Mouse (Mus musculus) spleen, embryonic (tissue): ENCODE data around the gene Nosip.
"Not testable (repeated sequence)": the region's sequence is repeated elsewhere in the genome, so short reads cannot be mapped to it uniquely, and the experiment has no call there.

ENCODE experiments used
- CTCF ChIA-PET: fragments of 350-600 bp; sonication (Branson Sonifier 250); formaldehyde crosslinking; loops from one replicate; lab custom pipeline; 2022; lab: Charles Lee

Gene Nosip

DNA sequence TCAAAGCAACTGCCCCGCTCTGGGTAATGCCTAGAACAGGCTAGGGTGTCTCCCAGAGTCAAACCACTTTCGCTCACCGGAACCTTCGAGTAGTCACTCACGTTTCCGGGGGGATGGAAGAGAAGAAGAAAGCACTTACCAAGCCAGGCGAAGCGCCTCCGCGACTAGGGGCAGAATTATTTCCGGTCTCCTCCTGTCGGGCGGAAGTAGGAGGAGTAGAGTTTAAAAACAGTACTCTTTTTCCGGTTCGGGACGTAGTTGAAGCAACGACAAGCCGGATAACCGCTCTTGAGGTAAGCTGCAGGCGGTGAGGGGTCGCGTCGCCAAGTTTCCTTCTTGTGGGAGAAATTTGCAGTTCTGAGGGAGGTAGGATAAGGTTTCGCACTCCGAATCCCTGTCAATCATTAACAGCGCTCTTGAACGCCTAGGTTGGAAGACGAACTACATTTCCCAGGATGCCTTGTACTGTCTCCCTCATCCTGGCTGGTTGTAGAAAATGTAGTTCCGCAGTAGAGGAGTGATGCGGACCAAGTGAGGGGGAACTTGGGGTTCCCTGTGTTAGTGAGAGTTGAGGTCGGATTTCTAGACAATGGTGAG is at the start of gene Nosip, which contains the start of gene Prrg2:
TSS of gene Nosip (plus strand) at position 191 of the 597 bp plus-strand sequence.
TSS of gene Prrg2 (minus strand) at position 439 of the 597 bp plus-strand sequence.
- CTCF ChIA-PET = no interaction called here

DNA sequence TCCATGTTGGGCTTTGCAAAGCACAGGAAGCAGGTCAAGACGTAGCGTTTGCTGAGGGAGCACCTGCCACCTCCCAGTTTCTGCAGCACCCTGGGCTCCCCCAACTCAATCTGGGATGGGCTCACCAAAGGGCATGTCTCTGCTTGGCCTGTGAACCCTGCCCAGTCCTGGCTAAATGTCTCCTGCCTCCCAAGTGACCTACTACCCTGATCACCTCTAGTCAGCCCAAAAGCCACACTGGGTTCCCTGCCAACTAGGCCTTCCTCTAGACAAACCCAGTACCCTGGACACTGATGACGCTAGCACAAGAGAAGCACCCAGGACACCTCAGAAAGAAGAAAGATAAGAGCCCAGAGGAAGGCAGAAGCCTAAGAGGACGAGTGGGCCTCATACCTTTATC is 49.4 kb upstream of the Nosip start:
- CTCF ChIA-PET = interaction anchor here (0.6 kb wide), 1 partner anchor 55 kb away, joined by 4 read pairs; no protein-coding TSS in a partner anchor

DNA sequence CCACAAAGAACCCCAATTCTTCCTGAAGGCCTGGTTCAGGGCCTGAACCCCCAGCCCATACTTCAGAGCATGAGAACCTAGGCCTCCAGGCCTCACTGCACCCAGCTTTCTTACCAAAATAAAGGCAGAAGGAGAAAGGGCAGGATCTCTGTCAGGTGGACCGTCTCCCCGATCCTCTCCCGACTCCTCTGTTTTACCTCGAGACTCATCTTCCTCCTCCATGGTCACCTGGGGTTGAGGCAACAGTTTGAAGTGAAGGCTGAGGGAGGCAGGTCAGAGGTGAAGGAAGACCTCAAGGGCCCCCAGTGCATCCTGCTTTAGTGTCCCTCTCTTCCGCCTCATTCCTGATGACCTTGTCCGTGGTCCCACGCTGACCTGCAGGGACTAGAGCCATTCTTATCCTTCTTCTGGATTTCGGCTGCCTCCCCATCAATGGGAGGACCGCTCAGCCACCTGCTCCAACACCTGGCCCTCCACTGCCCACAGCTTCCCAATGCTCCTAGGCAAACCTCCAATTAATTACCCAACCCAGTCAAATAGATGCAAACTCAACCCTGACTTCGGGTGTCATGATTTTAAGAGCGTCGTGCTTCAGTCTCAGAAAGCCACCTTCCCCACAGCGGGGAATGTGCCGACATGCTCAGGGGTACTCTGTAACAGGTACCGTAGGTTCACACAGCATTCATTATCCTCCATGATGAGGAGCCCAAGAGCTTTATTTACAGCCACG is 48.7 kb upstream of the Nosip start:
- CTCF ChIA-PET = interaction anchor here (0.6 kb wide), 1 partner anchor 54 kb away, joined by 4 read pairs; no protein-coding TSS in a partner anchor

DNA sequence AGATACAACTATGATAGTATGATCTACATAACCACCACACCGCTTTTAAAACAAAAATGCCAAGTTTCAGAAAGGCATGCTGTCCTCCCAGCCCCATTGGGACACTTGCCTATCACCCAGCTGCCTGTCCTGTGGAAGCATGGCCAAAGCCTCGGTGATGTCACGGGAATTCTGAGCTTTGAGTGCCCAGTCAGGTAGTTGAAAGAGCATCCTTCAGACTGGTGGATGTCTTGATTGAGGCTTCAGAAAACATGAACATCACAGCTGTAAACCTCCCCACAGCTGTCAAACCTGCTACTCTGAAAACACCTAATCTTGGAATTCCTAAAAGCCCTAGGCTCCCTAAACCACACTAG is 48.2 kb upstream of the Nosip start:
- CTCF ChIA-PET = no interaction called here

DNA sequence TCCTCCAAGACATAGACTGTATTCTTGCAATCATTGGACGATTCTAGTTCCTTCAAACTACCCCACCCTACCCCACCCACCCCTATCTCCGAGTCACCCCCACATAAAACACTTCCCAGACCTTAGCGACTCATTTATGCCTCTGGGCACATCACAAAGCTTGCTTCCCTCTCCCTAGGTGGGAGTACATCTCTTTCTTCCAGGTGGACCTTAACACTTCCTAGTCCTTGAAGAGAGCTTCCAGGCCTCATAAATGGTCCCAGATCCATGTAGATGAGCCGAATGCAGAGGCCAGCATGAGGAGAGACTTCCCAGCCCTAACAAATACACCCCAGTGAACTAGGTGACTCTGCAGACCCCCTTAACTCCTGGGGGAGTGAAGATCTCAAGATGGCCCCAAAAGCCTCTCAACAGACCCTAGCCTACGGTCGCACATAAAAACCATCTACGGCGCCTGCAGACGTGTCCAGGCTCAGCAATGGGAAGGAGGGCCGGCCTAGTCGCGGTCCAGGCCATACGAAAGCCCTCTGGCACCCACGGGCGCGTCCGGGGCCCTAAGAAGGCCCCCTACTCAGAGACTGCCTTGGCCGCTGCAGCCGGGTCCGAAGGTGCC is 46.8 kb upstream of the Nosip start:
- CTCF ChIA-PET = interaction anchor here (0.6 kb wide), 1 partner anchor 33 kb away, joined by 7 read pairs; no protein-coding TSS in a partner anchor

DNA sequence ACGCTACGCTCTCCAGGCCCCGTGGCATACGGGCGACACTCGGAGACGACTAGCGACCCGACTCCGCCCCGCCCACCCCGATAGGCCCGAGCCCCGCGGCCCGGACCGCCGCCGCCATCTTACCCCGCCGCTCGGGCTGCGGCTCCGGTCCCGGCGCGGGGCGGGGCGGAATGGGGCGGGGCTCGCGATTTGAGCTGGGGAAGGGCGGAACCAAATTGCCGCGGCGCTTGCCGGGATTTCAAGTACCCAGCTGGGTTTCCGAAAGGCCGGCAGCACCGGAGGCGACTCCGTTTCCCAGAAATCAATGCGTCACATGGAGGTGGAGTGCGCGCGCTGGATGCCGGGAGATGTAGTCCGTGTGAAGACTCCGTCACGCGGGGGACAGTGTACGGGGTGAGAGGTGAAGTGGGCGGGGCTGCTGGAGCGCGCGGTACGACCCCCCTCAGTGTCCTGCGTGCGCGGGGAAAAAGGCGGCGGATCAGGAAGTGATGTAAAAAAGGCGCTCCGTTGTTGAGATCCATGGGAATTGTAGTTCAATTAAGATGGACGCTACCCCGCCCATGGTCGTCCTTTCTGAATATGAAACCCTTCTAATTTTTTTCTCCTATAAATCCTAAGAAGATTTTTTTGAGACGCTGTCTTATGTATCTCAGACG is 46.1 kb upstream of the Nosip start, which contains the start of gene Scaf1:
TSS of gene Scaf1 (minus strand) at position 407 of the 656 bp plus-strand sequence.
- CTCF ChIA-PET = interaction anchor here (0.6 to 0.8 kb wide), 7 partner anchors 19 to 689 kb away, joined by 3 to 19 read pairs (median 4); partner anchors contain the start of genes Dbp and Irf3

DNA sequence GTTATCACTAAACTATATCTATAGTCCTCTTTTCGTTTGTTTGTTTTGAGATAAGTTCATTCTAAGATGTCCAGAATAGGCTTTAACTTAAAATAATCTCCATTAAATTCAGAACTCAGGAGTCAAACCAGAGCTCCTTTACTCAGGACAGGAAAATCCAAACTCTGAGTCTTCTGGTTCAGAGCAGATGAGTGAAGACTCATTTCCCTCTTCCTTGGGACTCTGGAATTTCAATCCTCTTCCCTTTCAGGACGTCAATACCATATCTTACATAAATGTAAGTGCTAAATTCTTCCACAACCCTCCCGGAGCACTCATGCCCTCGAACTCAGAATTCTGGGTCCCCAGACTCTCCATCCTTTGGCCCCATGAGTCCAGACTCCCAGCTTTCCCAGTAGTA is 45.5 kb upstream of the Nosip start:
- CTCF ChIA-PET = interaction anchor here (0.7 to 0.8 kb wide), 3 partner anchors 118 to 688 kb away, joined by 3 to 5 read pairs (median 3); partner anchors contain the start of gene Dbp

DNA sequence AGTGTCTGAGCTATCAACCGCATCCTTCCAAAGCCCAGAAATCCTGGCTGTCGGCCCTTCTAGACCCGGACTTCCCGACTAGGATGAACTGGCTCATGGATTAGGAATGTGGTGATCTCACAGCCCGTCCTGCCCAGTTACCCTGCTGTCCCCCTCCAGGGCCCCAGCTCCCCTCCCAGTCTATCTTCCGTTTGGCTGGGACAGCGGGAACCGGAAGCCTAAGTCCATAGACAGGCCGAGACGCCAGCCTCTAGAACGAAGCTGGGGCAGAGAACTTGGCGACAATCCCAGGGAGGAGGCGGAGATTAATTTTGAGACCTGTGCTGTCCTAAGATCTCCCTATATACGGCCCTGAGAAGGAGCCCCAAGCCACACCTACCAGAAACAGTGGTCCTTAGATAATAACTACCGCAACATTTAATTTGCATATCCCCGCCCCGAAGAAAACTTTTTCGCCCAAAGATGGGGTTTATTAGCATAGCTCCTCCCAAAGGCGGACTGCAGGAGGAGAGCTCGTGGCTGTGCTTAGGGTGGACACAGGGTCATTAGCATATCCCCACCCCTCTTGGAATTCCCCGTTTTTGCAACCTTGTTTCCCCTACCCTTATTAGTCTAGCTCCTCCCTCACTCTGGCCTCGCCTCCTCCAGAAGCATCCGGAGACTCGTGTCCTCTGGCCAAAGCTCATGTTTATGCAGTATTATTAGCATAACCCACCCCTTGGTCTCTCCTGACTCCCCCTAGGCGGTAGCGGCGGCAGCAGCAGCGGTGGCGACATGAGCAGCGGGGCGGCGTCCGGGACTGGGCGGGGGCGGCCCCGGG is 44.8 kb upstream of the Nosip start, which contains the start of gene Rras:
TSS of gene Rras (plus strand) at position 720 of the 820 bp plus-strand sequence.
- CTCF ChIA-PET = interaction anchor here (0.6 kb wide), 1 partner anchor 379 kb away, joined by 4 read pairs; no protein-coding TSS in a partner anchor

DNA sequence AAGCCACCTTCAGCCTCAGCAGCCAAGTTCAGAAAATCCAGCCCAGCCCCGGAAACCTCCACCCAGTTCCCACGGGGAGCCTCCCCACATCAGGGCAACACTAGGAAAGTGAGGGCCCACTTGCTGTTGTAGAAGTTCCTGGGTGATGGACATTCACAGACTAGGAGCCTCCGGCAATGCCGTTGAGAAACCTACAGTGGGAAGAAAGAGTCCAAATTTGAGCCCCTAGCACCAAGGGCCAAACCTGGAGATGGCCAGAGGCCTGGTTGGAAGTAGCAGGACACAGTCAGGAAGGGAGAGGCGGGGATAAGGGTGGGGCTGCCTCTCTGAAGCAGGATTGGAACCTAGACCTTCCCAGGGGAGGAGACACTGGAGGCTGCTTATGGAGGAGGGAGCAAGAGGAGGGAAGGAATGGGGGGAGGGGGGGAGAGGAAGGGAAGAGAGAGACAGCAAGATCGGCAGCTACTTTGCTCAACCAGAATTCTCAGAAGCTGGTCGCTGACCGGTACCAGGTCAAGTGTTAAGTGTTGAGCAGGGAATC is 43.1 kb upstream of the Nosip start:
- CTCF ChIA-PET = no interaction called here

DNA sequence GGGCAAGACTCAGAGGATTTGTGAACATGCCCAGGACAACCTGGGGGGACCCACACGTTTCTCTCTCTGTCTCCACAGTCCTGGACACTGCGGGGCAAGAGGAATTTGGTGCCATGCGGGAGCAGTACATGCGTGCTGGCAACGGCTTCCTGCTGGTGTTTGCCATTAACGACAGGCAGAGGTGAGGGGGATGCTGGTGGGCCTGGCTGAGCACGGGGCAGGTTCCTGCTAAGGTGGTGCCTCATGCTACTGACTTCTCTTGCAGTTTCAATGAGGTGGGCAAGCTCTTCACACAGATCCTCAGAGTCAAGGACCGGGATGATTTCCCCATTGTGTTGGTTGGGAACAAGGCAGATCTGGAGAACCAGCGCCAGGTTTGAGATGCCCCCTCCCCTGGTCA is 42.0 kb upstream of the Nosip start:
- CTCF ChIA-PET = no interaction called here

DNA sequence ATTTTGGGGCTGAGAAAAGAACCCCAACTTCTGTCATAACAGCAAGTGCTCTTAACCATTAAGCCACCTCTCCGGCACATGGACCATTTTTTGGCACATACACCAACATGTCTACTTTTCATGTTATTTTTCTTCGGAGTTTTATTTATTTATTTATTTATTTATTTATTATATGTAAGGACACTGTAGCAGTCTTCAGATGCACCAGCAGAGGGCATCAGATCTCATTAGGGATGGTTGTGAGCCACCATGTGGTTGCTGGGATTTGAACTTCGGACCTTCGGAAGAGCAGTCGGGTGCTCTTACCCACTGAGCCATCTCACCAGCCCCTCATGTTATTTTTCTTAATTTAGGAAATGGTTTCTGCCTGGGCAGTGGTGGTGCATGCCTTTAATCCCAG is 38.5 kb upstream of the Nosip start:
- CTCF ChIA-PET = not testable (repeated sequence)

DNA sequence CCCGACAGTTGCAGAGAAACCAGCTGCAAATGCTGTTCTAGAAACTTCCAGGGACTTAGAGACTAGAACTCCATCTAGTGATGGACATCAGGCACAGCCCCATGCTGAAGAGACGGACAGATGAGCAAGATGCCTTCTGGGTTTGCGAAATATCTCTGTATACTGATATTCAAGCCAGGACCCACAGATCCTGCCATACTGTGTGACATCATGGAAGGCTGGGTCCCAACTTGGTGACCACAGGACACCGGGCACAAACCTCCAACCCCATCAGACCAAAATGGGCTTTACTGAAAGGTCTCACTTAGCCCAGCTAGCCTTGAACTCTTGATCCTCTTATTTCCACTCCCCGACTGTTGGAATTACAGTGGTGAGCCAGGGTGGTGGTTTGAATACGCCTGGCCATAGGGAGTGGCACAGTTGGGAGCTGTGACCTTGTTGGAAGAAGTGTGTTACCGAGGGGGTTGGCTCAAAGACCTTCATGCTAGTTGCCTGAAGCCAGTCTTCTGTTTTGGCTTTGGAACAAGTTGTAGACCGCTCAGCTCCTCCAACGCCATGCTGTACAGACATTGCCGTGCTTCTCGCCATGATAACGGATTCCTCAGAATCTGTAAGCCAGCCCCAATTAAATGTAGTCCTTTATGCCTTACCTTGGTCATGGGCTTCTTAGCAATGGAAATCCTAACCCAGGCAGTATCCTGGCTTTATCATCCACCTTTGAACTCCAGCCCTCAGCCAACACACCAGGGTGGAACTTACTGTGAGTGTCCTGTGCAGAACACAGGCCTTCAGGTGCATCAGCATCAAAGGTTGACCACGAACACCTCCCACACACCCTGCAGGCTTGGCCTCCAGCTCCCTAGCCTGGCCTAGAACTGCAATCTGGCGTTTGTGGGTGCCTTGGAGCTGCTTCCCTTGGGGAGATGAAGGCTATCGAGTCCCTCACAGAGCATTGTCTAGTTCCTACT is 37.7 kb upstream of the Nosip start:
- CTCF ChIA-PET = no interaction called here

DNA sequence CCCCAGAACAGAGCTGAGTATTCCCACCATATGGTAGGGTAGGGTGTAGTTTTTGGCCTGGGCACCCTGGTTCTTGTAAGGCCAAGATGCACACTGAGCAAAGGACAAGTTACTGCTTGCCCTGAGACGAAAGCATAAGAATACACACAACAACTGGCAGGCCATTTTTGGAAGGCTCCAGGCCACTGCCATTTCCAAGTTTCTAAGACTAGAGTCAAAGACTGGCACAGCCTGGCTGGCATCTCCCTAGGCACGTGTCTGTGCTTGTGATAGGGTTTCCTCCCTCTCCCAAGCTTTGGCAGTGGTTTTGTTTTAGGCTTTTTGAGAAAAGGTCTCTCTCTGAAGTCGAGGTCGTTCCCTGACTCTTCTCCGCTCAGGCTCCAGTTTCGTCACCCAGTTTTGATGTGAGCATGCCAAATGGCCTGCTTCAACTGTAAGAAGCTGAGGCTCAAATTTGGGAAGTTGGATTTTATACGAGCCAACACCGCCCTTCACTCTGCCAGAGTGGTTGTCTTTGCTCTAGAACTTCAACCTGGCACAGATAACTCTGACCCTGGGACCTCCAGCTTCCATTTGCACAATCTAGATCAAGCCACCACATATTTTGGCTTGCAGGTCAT is 36.5 kb upstream of the Nosip start:
- CTCF ChIA-PET = interaction anchor here (0.7 kb wide), 1 partner anchor 12 kb away, joined by 3 read pairs; no protein-coding TSS in a partner anchor

DNA sequence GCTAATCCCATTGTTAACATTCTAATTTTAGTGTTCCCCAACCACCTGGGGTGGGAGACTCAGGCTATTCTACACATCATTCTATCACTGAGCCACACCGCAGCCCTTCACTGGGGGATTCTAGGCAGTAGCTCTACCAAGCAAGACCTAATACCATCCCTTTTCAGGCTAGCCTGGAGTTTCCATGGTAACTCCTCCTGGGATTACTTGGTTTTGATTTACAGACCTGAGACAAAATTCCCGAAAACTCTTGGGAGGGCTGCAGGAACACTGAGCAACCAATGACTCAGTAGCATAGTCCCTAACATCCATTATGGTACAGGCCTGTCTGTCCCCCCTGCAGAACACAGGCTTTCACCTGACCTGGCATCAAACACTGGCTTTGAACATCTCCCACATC is 36.0 kb upstream of the Nosip start:
- CTCF ChIA-PET = no interaction called here

DNA sequence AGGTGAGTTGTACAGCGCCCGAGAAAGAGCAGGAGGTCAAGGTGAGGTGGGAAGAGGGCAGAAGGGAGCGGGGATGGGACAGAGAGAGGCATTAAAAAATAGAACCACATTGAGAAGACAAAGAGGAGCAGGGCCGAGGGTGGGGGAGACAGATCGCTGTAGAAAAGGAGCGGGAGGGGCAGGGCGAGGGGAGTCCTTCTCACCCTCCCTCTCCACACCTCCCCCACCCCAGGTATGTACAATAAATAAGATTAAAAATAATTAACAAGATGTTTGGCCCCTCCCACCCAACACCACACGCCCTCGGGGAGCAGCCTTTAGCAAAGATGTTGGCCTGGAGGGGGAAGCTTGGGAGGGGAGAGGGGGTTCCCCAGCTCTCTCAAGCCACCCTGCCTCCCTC is 34.5 kb upstream of the Nosip start:
- CTCF ChIA-PET = no interaction called here

DNA sequence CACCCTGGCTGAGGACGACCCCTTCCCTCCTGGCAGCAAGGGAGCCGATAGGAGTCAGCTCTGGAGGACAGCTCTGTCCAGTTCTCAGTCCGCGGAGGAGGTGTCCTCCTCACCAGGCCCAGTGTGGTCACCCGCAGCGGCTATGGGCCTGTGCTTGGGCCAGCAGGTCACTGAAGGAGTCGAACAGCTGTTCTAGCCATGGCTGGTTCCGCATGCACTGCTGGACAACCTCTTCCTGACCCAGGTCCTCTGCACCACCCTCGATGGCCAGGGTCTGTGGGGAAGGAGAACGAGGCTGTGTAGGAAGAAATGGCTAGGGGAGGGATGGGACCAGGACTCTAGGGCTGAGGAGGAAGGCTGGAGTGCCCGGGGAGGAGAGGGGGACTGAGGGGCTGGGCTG is 33.9 kb upstream of the Nosip start:
- CTCF ChIA-PET = no interaction called here

DNA sequence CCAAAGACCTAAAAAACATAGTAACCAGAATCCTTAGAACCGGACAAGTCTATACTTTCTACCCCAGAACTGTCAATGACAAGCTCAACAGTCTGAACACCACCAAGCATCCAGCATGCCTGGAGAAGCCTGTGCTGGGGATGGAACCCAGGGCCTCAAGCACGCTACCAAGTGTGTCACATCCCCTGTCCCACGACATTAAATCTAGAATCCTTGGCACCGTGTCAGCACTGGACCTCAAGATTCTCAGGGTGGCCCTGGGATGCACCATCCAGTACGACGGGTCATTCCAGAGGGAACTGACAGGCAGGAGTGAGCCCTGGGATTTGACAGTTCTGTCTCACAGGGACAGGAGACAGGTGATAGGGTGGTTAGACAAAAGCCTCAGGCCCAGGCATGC is 32.2 kb upstream of the Nosip start:
- CTCF ChIA-PET = no interaction called here

DNA sequence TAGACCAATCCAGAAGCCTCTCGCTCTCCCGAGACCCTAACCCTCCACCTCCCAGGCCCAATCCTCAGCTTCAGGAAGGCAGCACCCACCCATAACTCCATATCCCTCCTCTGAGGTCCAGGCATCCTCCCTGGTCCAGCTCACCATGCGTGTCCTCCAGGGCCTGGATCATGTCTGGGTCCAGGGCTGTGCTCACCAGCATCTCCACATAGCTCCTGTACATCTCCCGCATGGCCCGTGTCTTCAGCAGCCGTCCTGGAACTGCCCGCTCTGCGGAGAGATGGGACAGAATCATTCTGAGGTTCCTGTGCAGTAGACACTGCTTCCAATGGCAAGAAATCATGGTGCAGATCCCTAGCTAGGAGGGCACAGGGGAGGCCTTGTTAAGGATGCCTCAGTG is 31.4 kb upstream of the Nosip start:
- CTCF ChIA-PET = no interaction called here
